Mouse (Mus musculus) kidney, adult 2 months (tissue): ENCODE measurements around the gene Il23r. TPM values are rescaled to one million over a fixed set of nuclear protein-coding genes. Genes with fewer than 3 reads are reported as not detected.

Experiments
- DNase-seq: peaks from one replicate; pipeline ENCODE4 v3.0.0; 2021
- H3K27ac ChIP-seq: fragments of 200-500 bp; 2 replicates; pipeline ENCODE4 v1.5.1; 2012; ENCODE audit warnings: low read depth, low read length, control low read depth, inconsistent platforms; ENCODE audit not compliant: insufficient read depth
- H3K27me3 ChIP-seq: fragments of 200-500 bp; replicated peaks from 2 replicates; pipeline ENCODE4 v1.6.1; 2012; ENCODE audit warnings: mild to moderate bottlenecking, moderate library complexity, low read length, inconsistent platforms; ENCODE audit not compliant: control insufficient read depth, insufficient read depth
- H3K36me3 ChIP-seq: fragments of 200-500 bp; 2 replicates; pipeline ENCODE4 v1.6.1; 2012; ENCODE audit warnings: mild to moderate bottlenecking, moderate library complexity, low read length, inconsistent platforms; ENCODE audit not compliant: control insufficient read depth, insufficient read depth
- H3K4me1 ChIP-seq: fragments of 200-500 bp; 2 replicates; pipeline ENCODE4 v1.6.1; 2011; ENCODE audit warnings: low read length; ENCODE audit not compliant: control insufficient read depth, insufficient read depth
- H3K4me3 ChIP-seq: fragments of 200-500 bp; 2 replicates; pipeline ENCODE4 v1.5.1; 2011; ENCODE audit warnings: mild to moderate bottlenecking, low read depth, low read length, control low read depth; ENCODE audit not compliant: insufficient read depth
- CTCF ChIP-seq: fragments of 200-500 bp; conservative IDR thresholded peaks from 2 replicates; pipeline ENCODE4 v1.5.1; 2011; ENCODE audit warnings: low read depth, mild to moderate bottlenecking, control low read depth, low read length, moderate library complexity, mixed read lengths; ENCODE audit not compliant: insufficient read depth, insufficient read length
- POLR2A ChIP-seq: fragments of 200-500 bp; IDR thresholded peaks from one replicate; pipeline ENCODE4 v1.6.1; 2011; ENCODE audit warnings: low read depth, low read length, control low read depth
- WGBS: fragments of 180-500 bp; shearing (Covaris S2); methylation state at CpG from one replicate; pipeline ENCODE4 v1.1.7; 2018; 5-methylcytosine and 5-hydroxymethylcytosine counted together
- polyA plus RNA-seq: library from polyadenylated mRNA; depleted of rRNA; stranded (reverse); fragments of >200 nt; gene quantifications from 2 replicates; pipeline ENCODE4 v1.2.3, GENCODE M21; 2012; rRNA removed

The Il23r gene
- polyA plus RNA-seq = not detected in 2 replicates

GRCm38 (mm10) chr6:67491755-67492154 lies at the start of gene Il23r:
TSS of gene Il23r (minus strand) at chr6:67491855.
- no peaks in the 10 kb centered on the region for H3K27me3 ChIP-seq
- no peak for DNase-seq
- TF ChIP-seq CTCF = no peak
- TF ChIP-seq POLR2A = no peak
- H3K27ac ChIP-seq = no peak within 1 kb of the TSS
- H3K36me3 ChIP-seq = no peaks in the 10 kb centered on the region
- 72% methylated on average over 2 of the region's 2 CpGs for WGBS
- H3K4me1 ChIP-seq = no peaks in the 10 kb centered on the region
- H3K4me3 ChIP-seq = no peak within 1 kb of the TSS

- no peaks in the 10 kb centered on the region for H3K27me3 ChIP-seq
- peak within 1 kb of the TSS; percentile 76 for H3K27ac ChIP-seq
- H3K36me3 ChIP-seq = no peaks in the 10 kb centered on the region
- TF ChIP-seq CTCF (no peak), POLR2A (no peak)
- peak; percentile 44 for DNase-seq
- WGBS = 6% methylated on average over 8 of the region's 8 CpGs
- H3K4me3 ChIP-seq = peak within 1 kb of the TSS; percentile 62
- no peaks in the 10 kb centered on the region; the same call in 1 of the 2 replicates for H3K4me1 ChIP-seq
Measured at GRCm38 (mm10) chr6:67535777-67536054, 44.1 kb upstream of the Il23r start, which contains the start of gene Tacstd2. TSS of gene Tacstd2 (minus strand) at chr6:67535796.

- TF ChIP-seq POLR2A (no peak), CTCF (no peak)
- Histone ChIP-seq H3K4me1 (peaks cover 4% of the 10 kb centered on the region; the same call in 1 of the 2 replicates), H3K36me3 (no peaks in the 10 kb centered on the region), H3K27me3 (no peaks in the 10 kb centered on the region), H3K27ac (peak overlapping the region; percentile 76), H3K4me3 (peak overlapping the region; percentile 62)
- 1% methylated on average over 62 of the region's 62 CpGs for WGBS
- peak; percentile 31 for DNase-seq
Measured at GRCm38 (mm10) chr6:67535005-67535776, 43.5 kb upstream of the Il23r start.

GRCm38 (mm10) chr6:67534191-67535004 lies 42.7 kb upstream of the Il23r start:
- peaks cover 5% of the 10 kb centered on the region; the same call in 1 of the 2 replicates for H3K4me1 ChIP-seq
- no peaks in the 10 kb centered on the region for H3K36me3 ChIP-seq
- TF ChIP-seq POLR2A (no peak), CTCF (no peak)
- DNase-seq = peak; percentile 49
- H3K4me3 ChIP-seq = peak overlapping the region; percentile 62
- peak overlapping the region; percentile 76 for H3K27ac ChIP-seq
- H3K27me3 ChIP-seq = no peaks in the 10 kb centered on the region
- 7% methylated on average over 31 of the region's 31 CpGs for WGBS

- Histone ChIP-seq H3K4me3 (peak overlapping the region; percentile 25; the same call in 1 of the 2 replicates), H3K36me3 (no peaks in the 10 kb centered on the region), H3K4me1 (peaks cover 5% of the 10 kb centered on the region; the same call in 1 of the 2 replicates), H3K27ac (peak overlapping the region; percentile 93), H3K27me3 (no peaks in the 10 kb centered on the region)
- DNase-seq = peak; percentile 72
- 7% methylated on average over 29 of the region's 29 CpGs for WGBS
- TF ChIP-seq POLR2A (no peak), CTCF (no peak)
Measured at GRCm38 (mm10) chr6:67532665-67533440, 41.2 kb upstream of the Il23r start.

- Histone ChIP-seq H3K4me1 (peaks cover 5% of the 10 kb centered on the region; the same call in 1 of the 2 replicates), H3K27ac (peak overlapping the region; percentile 87), H3K36me3 (no peaks in the 10 kb centered on the region), H3K4me3 (no peak overlapping the region), H3K27me3 (no peaks in the 10 kb centered on the region)
- 44% methylated on average over 7 of the region's 7 CpGs for WGBS
- DNase-seq = no peak
- TF ChIP-seq CTCF (no peak), POLR2A (no peak)
Measured at GRCm38 (mm10) chr6:67531822-67532162, 40.1 kb upstream of the Il23r start.
